Mouse (Mus musculus) bone marrow, adult 2 months (tissue): ENCODE data around the gene Fyn. TPM values are rescaled to one million over a fixed set of nuclear protein-coding genes. Genes with fewer than 3 reads are reported as not detected.

Experiments
- H3K27ac ChIP-seq: fragments of 200-500 bp; 2 replicates; pipeline ENCODE4 v1.5.1; 2012; ENCODE audit warnings: low read depth, mild to moderate bottlenecking, control low read depth, inconsistent platforms, low read length; ENCODE audit not compliant: control insufficient read depth, poor library complexity, insufficient read depth
- H3K4me1 ChIP-seq: fragments of 200-500 bp; 2 replicates; pipeline ENCODE4 v1.6.1; 2011; ENCODE audit warnings: low read length; ENCODE audit not compliant: control insufficient read depth, insufficient read depth
- H3K4me3 ChIP-seq: fragments of 200-500 bp; replicated peaks from 2 replicates; pipeline ENCODE3; 2011; ENCODE audit warnings: mild to moderate bottlenecking, low read depth, low read length, control low read depth; ENCODE audit not compliant: control insufficient read depth
- CTCF ChIP-seq: fragments of 200-500 bp; IDR thresholded peaks from 2 replicates; pipeline ENCODE4 v1.5.1; 2011; ENCODE audit warnings: low read length, control low read depth; ENCODE audit not compliant: control insufficient read depth, insufficient read depth
- POLR2A ChIP-seq: fragments of 200-500 bp; IDR thresholded peaks from 2 replicates; pipeline ENCODE4 v1.6.1; 2011; ENCODE audit warnings: low read depth, mild to moderate bottlenecking, control low read depth, low read length, borderline replicate concordance; ENCODE audit not compliant: control insufficient read depth
- WGBS: fragments of 180-500 bp; shearing (Covaris S2); methylation state at CpG from one replicate; pipeline ENCODE4 v1.1.7; 2018; 5-methylcytosine and 5-hydroxymethylcytosine counted together
- polyA plus RNA-seq: library from polyadenylated mRNA; stranded (reverse); fragments of >200 nt; gene quantifications from 2 replicates; pipeline ENCODE4 v1.2.4, GENCODE M21; 2011; ENCODE audit warnings: low replicate concordance; ENCODE audit not compliant: missing spikeins, insufficient read depth, insufficient read length

Fyn gene
- polyA plus RNA-seq, 1 experiment, result 32.3 TPM

GRCm38 (mm10) chr10:39469341-39469740 lies 100.7 kb downstream of the Fyn start:
- H3K27ac ChIP-seq, result no peak overlapping the region
- WGBS, result 43% methylated on average over 7 of the region's 7 CpGs
- no peak for TF ChIP-seq POLR2A
- no peak for TF ChIP-seq CTCF
- no peak overlapping the region for H3K4me3 ChIP-seq
- no peaks in the 10 kb centered on the region; the same call in 1 of the 2 replicates for H3K4me1 ChIP-seq

- TF ChIP-seq POLR2A (no peak), CTCF (no peak)
- Histone ChIP-seq H3K27ac (no peak overlapping the region), H3K4me3 (no peak overlapping the region), H3K4me1 (no peaks in the 10 kb centered on the region; the same call in 1 of the 2 replicates)
- WGBS, result 77% methylated on average over 7 of the region's 7 CpGs
Observed at GRCm38 (mm10) chr10:39470321-39470720, 101.7 kb downstream of the Fyn start.

DNA sequence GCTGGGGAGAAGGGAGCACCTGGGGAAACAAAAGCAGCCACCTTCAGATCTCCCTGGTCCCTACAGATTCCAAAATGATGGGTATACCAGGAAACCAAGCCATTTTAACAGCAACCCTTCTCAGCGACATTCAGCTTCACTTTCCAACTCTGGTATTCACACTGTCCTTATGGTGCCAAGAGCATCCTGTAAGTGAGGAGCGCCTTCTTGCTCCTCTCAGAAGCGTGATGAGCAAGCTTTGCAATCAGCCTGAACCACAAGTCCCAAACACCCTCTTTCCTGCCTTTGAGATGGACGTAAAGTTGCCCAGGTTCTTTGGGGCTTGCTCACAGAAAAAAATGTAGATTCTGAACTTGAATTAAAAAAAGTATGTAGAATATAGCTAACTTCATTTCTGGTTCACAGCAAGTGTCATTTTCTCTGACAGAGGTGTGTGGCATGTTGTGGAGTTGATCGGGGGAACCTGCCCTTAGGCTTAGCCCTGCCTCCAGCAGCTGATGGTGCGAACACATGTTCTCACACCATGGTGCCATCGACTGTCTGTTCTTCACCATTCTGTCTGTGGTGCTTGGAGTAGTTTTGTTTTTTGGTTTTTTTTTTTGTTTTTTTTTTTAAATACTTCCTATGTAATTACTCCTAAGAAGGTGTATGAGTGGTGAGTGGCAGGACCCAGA lies 102.5 kb downstream of the Fyn start:
- no peaks in the 10 kb centered on the region; the same call in 1 of the 2 replicates for H3K4me1 ChIP-seq
- TF ChIP-seq POLR2A, result no peak
- no peak for TF ChIP-seq CTCF
- no peak overlapping the region for H3K27ac ChIP-seq
- WGBS, result 79% methylated on average over 7 of the region's 7 CpGs
- H3K4me3 ChIP-seq, result no peak overlapping the region

- Histone ChIP-seq H3K4me1 (no peaks in the 10 kb centered on the region; the same call in 1 of the 2 replicates), H3K27ac (no peak overlapping the region)
- TF ChIP-seq POLR2A, result no peak
- no peak for TF ChIP-seq CTCF
Observed at GRCm38 (mm10) chr10:39471714-39472531, 103.3 kb downstream of the Fyn start.

DNA sequence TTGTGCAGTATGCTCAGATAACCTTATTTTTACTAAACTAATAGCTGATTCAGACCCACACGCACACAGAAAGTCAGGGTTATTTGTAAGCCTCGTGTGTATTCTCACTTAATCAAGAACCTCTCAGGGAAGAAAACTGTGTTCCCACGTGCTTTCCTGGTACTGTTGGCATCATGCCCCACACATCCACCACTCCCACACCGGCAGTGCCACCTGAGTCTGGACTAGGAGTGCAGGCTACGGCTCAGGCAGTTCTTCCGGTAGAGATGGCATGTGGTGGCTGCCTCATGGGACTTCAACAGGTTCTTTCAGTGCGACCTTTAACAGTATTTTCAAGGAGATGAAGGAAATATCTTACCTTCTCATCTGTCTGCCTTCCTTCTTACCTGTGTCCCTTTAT lies 104.3 kb downstream of the Fyn start:
- Histone ChIP-seq H3K27ac (no peak overlapping the region), H3K4me3 (no peak overlapping the region), H3K4me1 (no peaks in the 10 kb centered on the region; the same call in 1 of the 2 replicates)
- no peak for TF ChIP-seq CTCF
- no peak for TF ChIP-seq POLR2A
- 73% methylated on average over 7 of the region's 7 CpGs for WGBS

More at GRCm38 (mm10) chr10:39471714-39472531, 103.3 kb downstream of the Fyn start:
- 47% methylated on average over 15 of the region's 15 CpGs for WGBS
- H3K4me3 ChIP-seq, result no peak overlapping the region

DNA sequence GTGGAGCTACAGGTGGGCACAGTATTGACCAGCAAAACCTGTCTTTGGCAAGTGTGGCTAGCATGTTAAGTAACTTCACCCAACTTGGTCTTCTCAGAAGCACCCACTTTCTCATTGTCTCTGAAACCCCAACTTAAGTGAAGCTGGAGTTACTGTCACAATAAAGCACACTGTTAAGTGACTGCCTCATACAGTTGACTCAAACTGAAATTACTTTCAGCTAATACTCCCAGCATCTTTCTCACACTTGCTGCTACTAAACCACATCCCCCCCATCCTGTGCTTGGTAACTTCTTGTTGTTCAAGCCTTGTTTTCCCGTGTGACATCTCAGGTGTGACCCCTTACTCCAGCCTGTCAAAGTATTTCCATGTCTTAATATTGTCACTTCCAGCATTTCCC lies 110.7 kb downstream of the Fyn start:
- no peaks in the 10 kb centered on the region for H3K4me1 ChIP-seq
- no peak overlapping the region for H3K27ac ChIP-seq
- TF ChIP-seq CTCF (no peak), POLR2A (no peak)
- H3K4me3 ChIP-seq, result no peak overlapping the region
- 65% methylated on average over 1 of the region's 1 CpGs for WGBS

GRCm38 (mm10) chr10:39484382-39484826 lies 115.7 kb downstream of the Fyn start:
- Histone ChIP-seq H3K4me1 (no peaks in the 10 kb centered on the region; the same call in 1 of the 2 replicates), H3K4me3 (no peak overlapping the region), H3K27ac (no peak overlapping the region)
- WGBS, result 18% methylated on average over 8 of the region's 8 CpGs
- TF ChIP-seq CTCF, result no peak
- no peak for TF ChIP-seq POLR2A

DNA sequence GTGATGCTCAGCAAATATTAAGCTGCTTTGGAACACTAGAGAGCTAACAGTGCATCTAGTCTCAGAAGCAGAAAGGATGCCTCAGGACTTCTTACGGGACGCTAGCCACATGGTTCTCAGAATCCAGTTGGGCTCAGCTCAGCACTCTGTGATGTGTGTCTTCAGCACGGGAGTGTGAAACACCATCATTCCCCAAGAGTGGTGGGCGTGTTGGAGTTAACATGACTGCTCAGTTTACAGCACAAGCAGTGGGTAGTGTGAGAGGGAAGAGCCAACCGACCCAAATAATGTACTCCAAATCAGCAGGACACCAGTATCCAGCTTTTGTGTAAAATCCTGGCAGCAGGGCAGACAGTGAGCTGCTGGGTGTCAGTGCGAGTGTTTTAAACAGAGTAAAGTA lies 116.2 kb downstream of the Fyn start:
- Histone ChIP-seq H3K27ac (no peak overlapping the region), H3K4me1 (no peaks in the 10 kb centered on the region; the same call in 1 of the 2 replicates), H3K4me3 (no peak overlapping the region)
- TF ChIP-seq CTCF (no peak), POLR2A (no peak)
- 78% methylated on average over 6 of the region's 6 CpGs for WGBS
